19 mouse cellular contexts compared by ENCODE assay signal in genomic region chr11:38201136-38201741, GRCm38 (mm10).
A peak's percentile ranks its signal among the peaks of the same experiment; 100 is the strongest.
DNase-seq lines count a peak whose midpoint lies in the region; ATAC-seq and TF ChIP-seq lines count a peak whose summit lies in the region.
"Had no signal": no experiment of that assay in that cellular context is flagged by ENCODE, and none has a peak within 500 bp of the region (broad histone marks: within the 10 kb centered on the region; RNA-seq: fewer than 3 reads in every experiment).

No protein-coding gene starts in this region.

- no peak overlapping the region for H3K4me3 ChIP-seq in hindbrain, embryonic 16.5 days (ENCODE audit: low read length)
- no peak overlapping the region for H3K4me3 ChIP-seq in hindbrain, embryonic 12.5 days
- H3K4me3 ChIP-seq in limb, embryonic 14.5 days (replicated peaks; ENCODE audit: low read length), result no peak overlapping the region
- H3K4me3 ChIP-seq in limb, embryonic 10.5 days, result no peak overlapping the region
- H3K4me3 ChIP-seq: heart, embryonic 15.5 days; limb, embryonic 12.5 days; megakaryocyte, embryonic 14.5 days; stomach, embryonic 15.5 days had no signal

- peak; percentile 76 for ATAC-seq in hindbrain, embryonic 16.5 days
- ATAC-seq in hindbrain, embryonic 12.5 days (ENCODE audit: low FRiP score), result no peak
- ATAC-seq in limb, embryonic 14.5 days (ENCODE audit: low FRiP score, low read depth), result no peak
- ATAC-seq: midbrain, embryonic 16.5 days had no signal

- H3K27me3 ChIP-seq in hindbrain, embryonic 16.5 days (replicated peaks; ENCODE audit: control insufficient read depth, insufficient read depth, low read length), result no peaks in the 10 kb centered on the region
- no peaks in the 10 kb centered on the region for H3K27me3 ChIP-seq in hindbrain, embryonic 12.5 days
- no peaks in the 10 kb centered on the region for H3K27me3 ChIP-seq in limb, embryonic 14.5 days (ENCODE audit: control insufficient read depth, insufficient read depth, low read length)
- H3K27me3 ChIP-seq in limb, embryonic 10.5 days (ENCODE audit: low read depth, poor library complexity, severe bottlenecking), result no peaks in the 10 kb centered on the region
- H3K27me3 ChIP-seq: heart, embryonic 15.5 days; limb, embryonic 12.5 days; megakaryocyte, embryonic 14.5 days; stomach, embryonic 15.5 days had no signal

- no peaks in the 10 kb centered on the region for H3K9me3 ChIP-seq in hindbrain, embryonic 16.5 days (ENCODE audit: control insufficient read depth, low read length)
- H3K9me3 ChIP-seq in hindbrain, embryonic 12.5 days (replicated peaks), result no peaks in the 10 kb centered on the region
- H3K9me3 ChIP-seq in limb, embryonic 14.5 days (ENCODE audit: control insufficient read depth, low read length), result no peaks in the 10 kb centered on the region
- no peaks in the 10 kb centered on the region for H3K9me3 ChIP-seq in limb, embryonic 10.5 days (replicated peaks)
- H3K9me3 ChIP-seq: heart, embryonic 15.5 days; limb, embryonic 12.5 days; megakaryocyte, embryonic 14.5 days; stomach, embryonic 15.5 days had no signal

- no peak overlapping the region for H3K27ac ChIP-seq in hindbrain, embryonic 16.5 days (ENCODE audit: low read depth, low read length)
- H3K27ac ChIP-seq in hindbrain, embryonic 12.5 days, result no peak overlapping the region
- no peak overlapping the region for H3K27ac ChIP-seq in limb, embryonic 14.5 days (replicated peaks; ENCODE audit: low read depth, low read length)
- H3K27ac ChIP-seq in limb, embryonic 10.5 days, result no peak overlapping the region
- H3K27ac ChIP-seq: heart, embryonic 15.5 days; limb, embryonic 12.5 days; liver, embryonic 14.5 days; stomach, embryonic 15.5 days had no signal

- H3K4me2 ChIP-seq in hindbrain, embryonic 16.5 days (ENCODE audit: low read length), result no peak overlapping the region
- no peak overlapping the region for H3K4me2 ChIP-seq in hindbrain, embryonic 12.5 days (replicated peaks)
- H3K4me2 ChIP-seq in limb, embryonic 14.5 days (replicated peaks; ENCODE audit: low read depth, low read length, severe bottlenecking), result no peak overlapping the region
- H3K4me2 ChIP-seq: heart, embryonic 15.5 days; limb, embryonic 12.5 days; stomach, embryonic 15.5 days had no signal

- 70% methylated on average over 3 of the region's 3 CpGs for WGBS in hindbrain, embryonic 16.5 days
- 81% methylated on average over 3 of the region's 3 CpGs for WGBS in hindbrain, embryonic 12.5 days
- 69% methylated on average over 3 of the region's 3 CpGs for WGBS in limb, embryonic 14.5 days
- WGBS in limb, embryonic 10.5 days, result 81% methylated on average over 3 of the region's 3 CpGs

- H3K9ac ChIP-seq in hindbrain, embryonic 16.5 days (ENCODE audit: low read depth, low read length), result no peak overlapping the region
- H3K9ac ChIP-seq in hindbrain, embryonic 12.5 days, result no peak overlapping the region
- H3K9ac ChIP-seq in limb, embryonic 14.5 days (ENCODE audit: low read depth, low read length, severe bottlenecking), result no peak overlapping the region
- H3K9ac ChIP-seq: heart, embryonic 15.5 days; limb, embryonic 12.5 days; liver, embryonic 14.5 days; stomach, embryonic 15.5 days had no signal

- H3K36me3 ChIP-seq in hindbrain, embryonic 16.5 days (ENCODE audit: control insufficient read depth, insufficient read depth, low read length), result no peaks in the 10 kb centered on the region
- no peaks in the 10 kb centered on the region for H3K36me3 ChIP-seq in hindbrain, embryonic 12.5 days
- no peaks in the 10 kb centered on the region for H3K36me3 ChIP-seq in limb, embryonic 14.5 days (ENCODE audit: control insufficient read depth, insufficient read depth, low read length)
- H3K36me3 ChIP-seq in limb, embryonic 10.5 days, result no peaks in the 10 kb centered on the region
- H3K36me3 ChIP-seq: heart, embryonic 15.5 days; limb, embryonic 12.5 days; stomach, embryonic 15.5 days had no signal

- no peaks in the 10 kb centered on the region for H3K4me1 ChIP-seq in hindbrain, embryonic 16.5 days (ENCODE audit: control insufficient read depth, insufficient read depth, low read depth, low read length)
- no peaks in the 10 kb centered on the region for H3K4me1 ChIP-seq in hindbrain, embryonic 12.5 days
- no peaks in the 10 kb centered on the region for H3K4me1 ChIP-seq in limb, embryonic 14.5 days (ENCODE audit: control insufficient read depth, insufficient read depth, low read length)
- H3K4me1 ChIP-seq in limb, embryonic 10.5 days, result peaks cover 5% of the 10 kb centered on the region; the same call in 1 of the 2 replicates
- H3K4me1 ChIP-seq: heart, embryonic 15.5 days; limb, embryonic 12.5 days; megakaryocyte, embryonic 14.5 days; stomach, embryonic 15.5 days had no signal

- no peak for TF ChIP-seq POLR2A in limb, embryonic 14.5 days (IDR thresholded peaks at IDR 0.05; ENCODE audit: borderline replicate concordance, extremely low read depth, insufficient read depth, insufficient read length)

- DNase-seq in limb, embryonic 14.5 days (ENCODE audit: low spot score), result peak; percentile 64
- DNase-seq in limb, embryonic 10.5 days (ENCODE audit: low spot score), result no peak
- DNase-seq in right cerebral cortex, postnatal 4 days, result peak; percentile 13
- DNase-seq in right cerebral cortex, postnatal 14 days, result no peak
- peak; percentile 37 to 46 for DNase-seq in lung, postnatal 4 days
- DNase-seq: adrenal gland, postnatal 36 days; cerebellum, adult 8-10 months; gastrocnemius, postnatal 10 days; heart, adult 18-20 months; kidney, adult 11 months; thymus, postnatal 36 days had no signal

Comparison
In these comparisons a context has a peak if more than half of its experiments do, and no peak if none do; other contexts are left out.
1. DNase-seq: peak in limb, embryonic 14.5 days (single experiment), right cerebral cortex, postnatal 4 days (single experiment) and lung, postnatal 4 days (2 of 2); none in limb, embryonic 10.5 days (single experiment) and right cerebral cortex, postnatal 14 days (single experiment).